Mouse (Mus musculus): Measurements from ENCODE around the gene Clns1a. TPM values are rescaled to one million over a fixed set of nuclear protein-coding genes. Genes with fewer than 3 reads are reported as not detected.

The Clns1a gene
- total RNA-seq, 1 experiment: 191 TPM

GRCm38 (mm10) chr7:97735021-97735420, 38.6 kb downstream of the Clns1a start:
- TF ChIP-seq ZNF384 (IDR thresholded peaks at IDR 0.05; ENCODE audit: low read depth, low read length) (no peak), ZC3H11A (IDR thresholded peaks at IDR 0.05; ENCODE audit: borderline replicate concordance, low read depth, low read length) (no peak), CHD2 (IDR thresholded peaks at IDR 0.05; ENCODE audit: low read depth, low read length) (no peak), HCFC1 (IDR thresholded peaks at IDR 0.05; ENCODE audit: borderline replicate concordance, insufficient read depth, low read length) (no peak), MAFK (IDR thresholded peaks at IDR 0.05; ENCODE audit: insufficient read depth, low read depth, low read length) (no peak)
- H3K4me1 ChIP-seq (ENCODE audit: control insufficient read depth in 2 of 2, insufficient read depth in 2 of 2, low read length in 2 of 2, poor library complexity in 1 of 2): peaks cover 0 to 4% of the 10 kb centered on the region in 2 experiments; a peak in 1 of 4 replicates
- no peaks in the 10 kb centered on the region for H3K9me3 ChIP-seq (ENCODE audit: control insufficient read depth, insufficient read depth, low read depth, low read length)

GRCm38 (mm10) chr7:97735886-97736420, 39.5 kb downstream of the Clns1a start:
- DNase-seq (ENCODE audit: low read depth, low spot score): no peak
- no peak for TF ChIP-seq ZNF384 (IDR thresholded peaks at IDR 0.05; ENCODE audit: low read depth, low read length)
- no peak for TF ChIP-seq HCFC1 (IDR thresholded peaks at IDR 0.05; ENCODE audit: borderline replicate concordance, insufficient read depth, low read length)
- TF ChIP-seq CHD2 (IDR thresholded peaks at IDR 0.05; ENCODE audit: low read depth, low read length): no peak
- no peak for TF ChIP-seq ZC3H11A (IDR thresholded peaks at IDR 0.05; ENCODE audit: borderline replicate concordance, low read depth, low read length)
- no peak for TF ChIP-seq MAFK (IDR thresholded peaks at IDR 0.05; ENCODE audit: insufficient read depth, low read depth, low read length)
- in situ Hi-C loops (cut with MboI; ENCODE audit: low sequenced_read_pairs in 2 of 2, unreplicated experiment in 2 of 2): no loop called here
- Histone ChIP-seq H3K9ac (ENCODE audit: insufficient read depth, low read depth, low read length, poor library complexity, severe bottlenecking) (no peak overlapping the region), H3K27ac (ENCODE audit: insufficient read depth, low read depth, low read length, poor library complexity, severe bottlenecking) (no peak overlapping the region), H3K36me3 (ENCODE audit: control insufficient read depth, insufficient read depth, low read length, poor library complexity, severe bottlenecking) (no peaks in the 10 kb centered on the region), H3K4me1 (ENCODE audit: control insufficient read depth in 2 of 2, insufficient read depth in 2 of 2, low read length in 2 of 2, poor library complexity in 1 of 2) (peaks cover 1 to 4% of the 10 kb centered on the region in 2 experiments; a peak in 2 of 4 replicates), H3K4me3 (ENCODE audit: insufficient read depth in 1 of 2, low read depth in 1 of 2, low read length in 2 of 2, poor library complexity in 1 of 2, severe bottlenecking in 1 of 2) (no peak overlapping the region), H3K9me3 (ENCODE audit: control insufficient read depth, insufficient read depth, low read depth, low read length) (no peaks in the 10 kb centered on the region)

More at GRCm38 (mm10) chr7:97735021-97735420, 38.6 kb downstream of the Clns1a start:
- in situ Hi-C loops (cut with MboI; ENCODE audit: low sequenced_read_pairs in 2 of 2, unreplicated experiment in 2 of 2): no loop called here
- no peak overlapping the region for H3K4me3 ChIP-seq (ENCODE audit: insufficient read depth in 1 of 2, low read depth in 1 of 2, low read length in 2 of 2, poor library complexity in 1 of 2, severe bottlenecking in 1 of 2)
- DNase-seq (ENCODE audit: low read depth, low spot score): no peak
- no peak overlapping the region for H3K9ac ChIP-seq (ENCODE audit: insufficient read depth, low read depth, low read length, poor library complexity, severe bottlenecking)
- H3K36me3 ChIP-seq (ENCODE audit: control insufficient read depth, insufficient read depth, low read length, poor library complexity, severe bottlenecking): no peaks in the 10 kb centered on the region
- no peak overlapping the region for H3K27ac ChIP-seq (ENCODE audit: insufficient read depth, low read depth, low read length, poor library complexity, severe bottlenecking)

GRCm38 (mm10) chr7:97737256-97737637, 40.8 kb downstream of the Clns1a start:
- peak overlapping the region; percentile 62 for H3K9ac ChIP-seq (ENCODE audit: insufficient read depth, low read depth, low read length, poor library complexity, severe bottlenecking)

GRCm38 (mm10) chr7:97737638-97738456, 41.4 kb downstream of the Clns1a start, which contains the start of gene Aqp11:
Aqp11 (minus strand) TSS chr7:97738289.
- peak; percentile 74 for DNase-seq (ENCODE audit: low read depth, low spot score)
- in situ Hi-C loops (cut with MboI; ENCODE audit: low sequenced_read_pairs in 2 of 2, unreplicated experiment in 2 of 2): no loop called here
- Histone ChIP-seq H3K4me3 (ENCODE audit: insufficient read depth in 1 of 2, low read depth in 1 of 2, low read length in 2 of 2, poor library complexity in 1 of 2, severe bottlenecking in 1 of 2) (peak within 1 kb of the TSS; percentile 81 to 88), H3K9me3 (ENCODE audit: control insufficient read depth, insufficient read depth, low read depth, low read length) (no peaks in the 10 kb centered on the region), H3K9ac (ENCODE audit: insufficient read depth, low read depth, low read length, poor library complexity, severe bottlenecking) (peak within 1 kb of the TSS; percentile 62), H3K27ac (ENCODE audit: insufficient read depth, low read depth, low read length, poor library complexity, severe bottlenecking) (no peak within 1 kb of the TSS), H3K36me3 (ENCODE audit: control insufficient read depth, insufficient read depth, low read length, poor library complexity, severe bottlenecking) (no peaks in the 10 kb centered on the region), H3K4me1 (ENCODE audit: control insufficient read depth in 2 of 2, insufficient read depth in 2 of 2, low read length in 2 of 2, poor library complexity in 1 of 2) (peaks cover 8 to 12% of the 10 kb centered on the region in 2 experiments; a peak in 3 of 4 replicates)
- TF ChIP-seq MAFK (IDR thresholded peaks at IDR 0.05; ENCODE audit: insufficient read depth, low read depth, low read length) (no peak), CHD2 (IDR thresholded peaks at IDR 0.05; ENCODE audit: low read depth, low read length) (no peak), HCFC1 (IDR thresholded peaks at IDR 0.05; ENCODE audit: borderline replicate concordance, insufficient read depth, low read length) (0 out of 2 replicates have a peak, but pooled peaks have one; percentile 15), ZNF384 (IDR thresholded peaks at IDR 0.05; ENCODE audit: low read depth, low read length) (no peak), ZC3H11A (IDR thresholded peaks at IDR 0.05; ENCODE audit: borderline replicate concordance, low read depth, low read length) (no peak)

More at GRCm38 (mm10) chr7:97737256-97737637, 40.8 kb downstream of the Clns1a start:
- no peaks in the 10 kb centered on the region for H3K36me3 ChIP-seq (ENCODE audit: control insufficient read depth, insufficient read depth, low read length, poor library complexity, severe bottlenecking)
- peaks cover 4 to 12% of the 10 kb centered on the region in 2 experiments; a peak in 3 of 4 replicates for H3K4me1 ChIP-seq (ENCODE audit: control insufficient read depth in 2 of 2, insufficient read depth in 2 of 2, low read length in 2 of 2, poor library complexity in 1 of 2)
- in situ Hi-C loops (cut with MboI; ENCODE audit: low sequenced_read_pairs in 2 of 2, unreplicated experiment in 2 of 2): no loop called here
- H3K27ac ChIP-seq (ENCODE audit: insufficient read depth, low read depth, low read length, poor library complexity, severe bottlenecking): no peak overlapping the region
- TF ChIP-seq HCFC1 (IDR thresholded peaks at IDR 0.05; ENCODE audit: borderline replicate concordance, insufficient read depth, low read length) (no peak), ZNF384 (IDR thresholded peaks at IDR 0.05; ENCODE audit: low read depth, low read length) (no peak), ZC3H11A (IDR thresholded peaks at IDR 0.05; ENCODE audit: borderline replicate concordance, low read depth, low read length) (no peak), CHD2 (IDR thresholded peaks at IDR 0.05; ENCODE audit: low read depth, low read length) (no peak), MAFK (IDR thresholded peaks at IDR 0.05; ENCODE audit: insufficient read depth, low read depth, low read length) (no peak)
- no peaks in the 10 kb centered on the region for H3K9me3 ChIP-seq (ENCODE audit: control insufficient read depth, insufficient read depth, low read depth, low read length)
- no peak for DNase-seq (ENCODE audit: low read depth, low spot score)
- H3K4me3 ChIP-seq (ENCODE audit: insufficient read depth in 1 of 2, low read depth in 1 of 2, low read length in 2 of 2, poor library complexity in 1 of 2, severe bottlenecking in 1 of 2): peak overlapping the region; percentile 81 to 88

All from ES-E14 (cell line).